Mouse (Mus musculus) kidney, postnatal 0 days (tissue): ENCODE results near the gene Tsc1. TPM values are rescaled to one million over a fixed set of nuclear protein-coding genes. Genes with fewer than 3 reads are reported as not detected.
A peak's percentile ranks its signal among the peaks of the same experiment; 100 is the strongest.

Source experiments
- ATAC-seq: fragments of 200-750 bp; cut with Nextera tagmentation; replicated peaks from 2 replicates; pipeline ENCODE4 v1.8.0; 2017; ENCODE audit warnings: low read depth, moderate number of reproducible peaks, moderate TSS enrichment, moderate library complexity; ENCODE audit not compliant: low FRiP score
- DNase-seq: peaks from one replicate; pipeline ENCODE4 v3.0.0-alpha.2; 2016; ENCODE audit warnings: low spot score
- H3K27ac ChIP-seq: fragments of 300-500 bp; sonication (generic); 2 replicates; pipeline ENCODE4 v1.5.1; 2014; ENCODE audit warnings: mild to moderate bottlenecking
- H3K27me3 ChIP-seq: fragments of 300-500 bp; sonication (generic); 2 replicates; pipeline ENCODE4 v1.6.1; 2014; ENCODE audit warnings: low read length, mixed read lengths; ENCODE audit not compliant: insufficient read depth
- H3K36me3 ChIP-seq: fragments of 300-500 bp; sonication (generic); 2 replicates; pipeline ENCODE4 v1.6.1; 2014; ENCODE audit warnings: low read length, mixed read lengths; ENCODE audit not compliant: insufficient read depth
- H3K4me1 ChIP-seq: fragments of 300-500 bp; sonication (generic); replicated peaks from 2 replicates; pipeline ENCODE4 v1.6.1; 2014; ENCODE audit warnings: antibody characterized with exemption, low read length, mixed read lengths; ENCODE audit not compliant: insufficient read depth
- H3K4me2 ChIP-seq: fragments of 300-500 bp; sonication (generic); 2 replicates; pipeline ENCODE4 v1.6.1; 2014; ENCODE audit warnings: mild to moderate bottlenecking, low read length, moderate library complexity, mixed read lengths
- H3K4me3 ChIP-seq: fragments of 300-500 bp; sonication (generic); replicated peaks from 2 replicates; pipeline ENCODE4 v1.5.1; 2014; ENCODE audit warnings: low read depth, low read length
- H3K9ac ChIP-seq: fragments of 300-500 bp; sonication (generic); 2 replicates; pipeline ENCODE4 v1.6.1; 2014; ENCODE audit warnings: low read depth, low read length
- H3K9me3 ChIP-seq: fragments of 300-500 bp; sonication (generic); replicated peaks from 2 replicates; pipeline ENCODE4 v1.6.1; 2016; ENCODE audit warnings: low read length, inconsistent platforms, mixed read lengths
- CTCF ChIP-seq: IDR thresholded peaks from 2 replicates; pipeline ENCODE4 v1.5.1; 2016; ENCODE audit warnings: antibody characterized with exemption, low read depth, mild to moderate bottlenecking, moderate library complexity
- WGBS: fragments of 180-500 bp; shearing (Covaris S2); extraction: QIAGEN DNeasy Blood & Tissue Kit; methylation state at CpG from one replicate; pipeline ENCODE4 v1.1.7; 2014; 5-methylcytosine and 5-hydroxymethylcytosine counted together
- polyA plus RNA-seq: library from polyadenylated mRNA; unstranded; fragments of >200 nt; fragmentation: Nextera tagmentation; extraction: Ambion mirVana; gene quantifications from 2 replicates; pipeline ENCODE4 v1.2.1, GENCODE M21; 2015

Gene Tsc1
- polyA plus RNA-seq: 9.5 and 10.6 TPM in 2 replicates

GRCm38 (mm10) chr2:28640461-28641424 lies at the start of gene Tsc1:
Tsc1 (plus strand) TSS chr2:28641228.
- WGBS: 2% methylated on average over 41 of the region's 47 CpGs
- Histone ChIP-seq H3K4me1 (peaks cover 12% of the 10 kb centered on the region; the same call in 1 of the 2 replicates), H3K27me3 (no peaks in the 10 kb centered on the region), H3K9me3 (no peaks in the 10 kb centered on the region), H3K9ac (peak within 1 kb of the TSS; percentile 81), H3K4me3 (peak within 1 kb of the TSS; percentile 76), H3K36me3 (no peaks in the 10 kb centered on the region), H3K4me2 (peak within 1 kb of the TSS; percentile 82), H3K27ac (peak within 1 kb of the TSS; percentile 90)
- no peak; the same call in 1 of the 2 replicates for TF ChIP-seq CTCF
- peak; percentile 87 for ATAC-seq
- peak; percentile 96 for DNase-seq

DNA sequence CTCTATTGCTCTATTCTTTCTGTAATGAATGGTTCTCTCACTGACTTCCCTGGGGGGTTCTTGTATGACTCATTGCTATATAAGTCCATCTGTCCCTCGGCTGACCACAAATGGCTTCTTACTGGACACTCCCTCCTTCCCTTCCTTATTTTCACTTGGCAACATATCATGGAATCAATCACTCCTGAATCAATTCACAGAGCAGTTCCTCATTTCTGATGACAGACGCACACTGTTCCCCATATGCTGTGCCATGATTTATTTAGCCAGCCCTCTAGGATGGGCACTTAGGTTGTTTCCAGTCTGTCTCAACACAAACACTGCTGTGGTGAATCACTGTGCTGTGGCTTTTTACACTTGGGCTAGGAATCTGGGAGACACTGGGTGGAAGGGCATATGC lies 49.5 kb upstream of the Tsc1 start:
- Histone ChIP-seq H3K4me2 (no peak overlapping the region), H3K27ac (no peak overlapping the region), H3K9me3 (no peaks in the 10 kb centered on the region), H3K36me3 (no peaks in the 10 kb centered on the region), H3K4me3 (no peak overlapping the region), H3K9ac (no peak overlapping the region), H3K27me3 (no peaks in the 10 kb centered on the region), H3K4me1 (no peaks in the 10 kb centered on the region)
- ATAC-seq (no peak), DNase-seq (no peak)
- TF ChIP-seq CTCF: no peak
- WGBS: 51% methylated on average over 2 of the region's 2 CpGs

DNA sequence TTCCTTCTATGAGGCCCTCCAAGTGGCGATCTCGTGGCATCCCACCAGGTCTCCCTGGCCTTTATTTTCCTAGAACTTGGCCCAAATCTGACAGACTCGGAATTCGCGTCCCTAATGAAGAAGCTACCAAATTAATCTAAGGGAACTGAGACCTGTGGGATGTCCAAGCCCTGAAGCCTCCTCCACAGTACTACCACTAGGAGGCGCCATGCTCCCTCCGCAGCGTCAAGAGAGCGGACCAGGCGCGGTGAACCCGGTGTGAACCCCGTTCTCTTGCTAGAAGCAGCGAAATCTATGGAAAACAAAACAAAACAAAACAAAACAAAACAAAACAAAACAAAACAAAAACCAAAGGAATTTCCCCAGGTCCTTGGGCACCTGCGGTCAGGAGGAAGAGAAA lies 48.2 kb upstream of the Tsc1 start:
- 0 out of 2 replicates have a peak, but pooled peaks have one; percentile 57 for ATAC-seq
- WGBS: 8% methylated on average over 15 of the region's 15 CpGs
- TF ChIP-seq CTCF: peak; percentile 89
- no peaks in the 10 kb centered on the region for H3K36me3 ChIP-seq
- H3K9ac ChIP-seq: no peak overlapping the region
- no peak overlapping the region for H3K4me2 ChIP-seq
- H3K9me3 ChIP-seq: no peaks in the 10 kb centered on the region
- no peak overlapping the region for H3K4me3 ChIP-seq
- no peaks in the 10 kb centered on the region for H3K27me3 ChIP-seq
- H3K27ac ChIP-seq: no peak overlapping the region
- no peaks in the 10 kb centered on the region for H3K4me1 ChIP-seq
- peak; percentile 84 for DNase-seq

DNA sequence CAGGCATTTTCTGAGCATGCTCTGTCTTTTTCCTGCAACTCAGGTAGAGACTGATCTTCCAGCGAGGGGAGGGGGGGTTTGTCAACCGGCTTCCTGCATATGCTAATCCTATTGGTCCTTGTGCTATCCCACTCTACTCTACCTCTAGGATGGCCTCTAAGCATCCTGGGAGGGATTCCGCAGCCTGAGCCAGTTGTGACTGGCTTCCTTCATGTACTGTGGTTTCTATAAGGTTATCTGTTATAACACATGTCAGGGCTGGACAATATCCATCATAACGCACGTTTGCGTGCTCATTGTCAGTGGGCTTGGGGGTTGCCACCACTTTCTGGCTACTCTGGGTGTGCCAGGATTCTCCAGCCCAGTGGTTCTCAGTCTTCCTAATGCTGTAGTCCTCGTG lies 45.0 kb upstream of the Tsc1 start:
- 75% methylated on average over 7 of the region's 7 CpGs for WGBS
- Histone ChIP-seq H3K4me3 (no peak overlapping the region), H3K9me3 (no peaks in the 10 kb centered on the region), H3K4me1 (no peaks in the 10 kb centered on the region), H3K9ac (no peak overlapping the region), H3K27ac (no peak overlapping the region), H3K27me3 (no peaks in the 10 kb centered on the region), H3K36me3 (no peaks in the 10 kb centered on the region), H3K4me2 (no peak overlapping the region)
- no peak for ATAC-seq
- no peak for DNase-seq
- no peak for TF ChIP-seq CTCF

GRCm38 (mm10) chr2:28596998-28597397 lies 44.0 kb upstream of the Tsc1 start:
- Histone ChIP-seq H3K4me3 (no peak overlapping the region), H3K27me3 (no peaks in the 10 kb centered on the region), H3K4me2 (no peak overlapping the region), H3K27ac (no peak overlapping the region), H3K9ac (no peak overlapping the region), H3K36me3 (no peaks in the 10 kb centered on the region), H3K4me1 (no peaks in the 10 kb centered on the region), H3K9me3 (no peaks in the 10 kb centered on the region)
- no peak for ATAC-seq
- peak; percentile 38; the same call in 1 of the 2 replicates for TF ChIP-seq CTCF
- 92% methylated on average over 7 of the region's 7 CpGs for whole genome bisulfite sequencing
- no peak for DNase-seq

- Histone ChIP-seq H3K36me3 (no peaks in the 10 kb centered on the region), H3K27ac (no peak overlapping the region), H3K9me3 (no peaks in the 10 kb centered on the region), H3K4me1 (no peaks in the 10 kb centered on the region), H3K9ac (no peak overlapping the region), H3K4me2 (no peak overlapping the region), H3K27me3 (no peaks in the 10 kb centered on the region), H3K4me3 (no peak overlapping the region)
- no peak for TF ChIP-seq CTCF
- ATAC-seq: 0 out of 2 replicates have a peak, but pooled peaks have one; percentile 29
- 70% methylated on average over 7 of the region's 7 CpGs for WGBS
- DNase-seq: no peak
Measured at GRCm38 (mm10) chr2:28597733-28598547, 43.1 kb upstream of the Tsc1 start.
